Mouse (Mus musculus) megakaryocyte, embryonic 14.5 days (primary cell): Measurements from ENCODE around the gene Ptprm.

Experiments
- FLI1 ChIP-seq: IDR thresholded peaks from 2 replicates; pipeline ENCODE4 v1.6.1; 2012; ENCODE audit warnings: low read length, inconsistent platforms, mixed read lengths
- GATA1 ChIP-seq: IDR thresholded peaks from 3 replicates; pipeline ENCODE4 v1.6.1; 2012; ENCODE audit warnings: mixed read lengths, low read length, inconsistent platforms, borderline replicate concordance

- no peak for TF ChIP-seq GATA1
- no peak for TF ChIP-seq FLI1
Measured at GRCm38 (mm10) chr17:67252992-67253391, 101.3 kb downstream of the Ptprm start.
